Mouse (Mus musculus): Measurements from ENCODE around the gene Zfp143.

DNA sequence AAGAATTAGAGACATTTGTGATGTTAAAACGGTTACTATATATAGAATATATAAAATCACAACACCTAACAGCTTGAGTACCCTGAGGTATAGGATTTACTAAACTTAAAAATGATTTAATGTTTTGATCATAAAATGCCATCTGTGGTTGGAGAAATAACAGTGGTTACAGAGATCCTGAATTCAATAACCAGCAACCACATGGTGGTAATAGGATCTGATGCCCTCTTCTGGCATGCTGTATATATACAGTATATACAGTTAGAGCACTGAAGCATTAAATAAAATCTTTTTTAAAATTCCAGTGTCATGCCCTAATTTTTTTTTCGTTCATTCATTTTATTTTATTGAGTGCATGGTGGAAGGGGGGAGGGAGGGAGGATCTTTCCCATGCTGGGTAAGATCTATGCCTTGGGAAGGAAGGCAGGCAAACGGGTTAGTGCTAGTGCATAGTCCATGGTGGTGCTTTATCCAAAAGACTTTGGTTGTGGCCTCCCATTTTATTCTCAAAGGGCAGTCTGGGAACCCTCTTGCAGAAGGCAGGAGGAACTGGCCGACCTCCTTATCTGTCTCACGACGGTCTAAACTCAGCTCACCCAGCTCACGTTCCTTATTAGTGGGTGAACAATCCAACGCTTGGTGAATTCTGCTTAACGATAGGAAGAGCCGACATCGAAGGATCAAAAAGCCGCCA is 1.8 kb upstream of the Zfp143 start:
- TF ChIP-seq CTCF (conservative IDR thresholded peaks at IDR 0.05; ENCODE audit: low read length) (no peak), NANOG (IDR thresholded peaks at IDR 0.05; ENCODE audit: borderline replicate concordance, low read length) (no peak)

Measured in E14TG2a.4 (cell line).